Mouse (Mus musculus) limb, embryonic 11.5 days (tissue): ENCODE results near the gene Tlr5. TPM values are rescaled to one million over a fixed set of nuclear protein-coding genes. Genes with fewer than 3 reads are reported as not detected.

Experiments
- ATAC-seq: fragments of 200-750 bp; cut with Nextera tagmentation; 2 replicates; pipeline ENCODE4 v1.8.0; 2017; ENCODE audit warnings: low read depth; ENCODE audit not compliant: insufficient number of reproducible peaks, low FRiP score, low TSS enrichment
- DNase-seq: peaks from one replicate; pipeline ENCODE4 v3.0.0-alpha.2; 2015; ENCODE audit warnings: low spot score
- H3K27ac ChIP-seq: fragments of 300-500 bp; sonication (generic); replicated peaks from 2 replicates; pipeline ENCODE4 v1.5.1; 2014; ENCODE audit warnings: low read depth, mild to moderate bottlenecking, low read length
- H3K27me3 ChIP-seq: fragments of 300-500 bp; sonication (generic); 2 replicates; pipeline ENCODE4 v1.6.1; 2014; ENCODE audit warnings: mild to moderate bottlenecking, low read length, mixed read lengths; ENCODE audit not compliant: control insufficient read depth, insufficient read depth
- H3K36me3 ChIP-seq: fragments of 300-500 bp; sonication (generic); 2 replicates; pipeline ENCODE4 v1.6.1; 2014; ENCODE audit warnings: mild to moderate bottlenecking, low read length, moderate library complexity, mixed read lengths; ENCODE audit not compliant: control insufficient read depth, insufficient read depth
- H3K4me1 ChIP-seq: fragments of 300-500 bp; sonication (generic); 2 replicates; pipeline ENCODE4 v1.6.1; 2014; ENCODE audit warnings: low read length, mixed read lengths; ENCODE audit not compliant: control insufficient read depth, insufficient read depth
- H3K4me2 ChIP-seq: fragments of 300-500 bp; sonication (generic); 2 replicates; pipeline ENCODE4 v1.6.1; 2014; ENCODE audit warnings: low read depth, mild to moderate bottlenecking, moderate library complexity; ENCODE audit not compliant: severe bottlenecking
- H3K4me3 ChIP-seq: fragments of 300-500 bp; sonication (generic); 2 replicates; pipeline ENCODE4 v1.5.1; 2014; ENCODE audit warnings: low read depth, low read length
- H3K9ac ChIP-seq: fragments of 300-500 bp; sonication (generic); 2 replicates; pipeline ENCODE4 v1.6.1; 2014; ENCODE audit warnings: mild to moderate bottlenecking, low read length
- H3K9me3 ChIP-seq: fragments of 300-500 bp; sonication (generic); 2 replicates; pipeline ENCODE4 v1.6.1; 2016; ENCODE audit warnings: low read length; ENCODE audit not compliant: control insufficient read depth
- WGBS: fragments of 180-500 bp; shearing (Covaris S2); extraction: QIAGEN DNeasy Blood & Tissue Kit; methylation state at CpG from one replicate; pipeline ENCODE4 v1.1.7; 2014; 5-methylcytosine and 5-hydroxymethylcytosine counted together
- polyA plus RNA-seq: library from polyadenylated mRNA; unstranded; fragments of >200 nt; fragmentation: Nextera tagmentation; extraction: Ambion mirVana; gene quantifications from 2 replicates; pipeline ENCODE4 v1.2.1, GENCODE M21; 2014

The Tlr5 gene
- polyA plus RNA-seq, 1 experiment from 2014 or later = 0.92 TPM

DNA sequence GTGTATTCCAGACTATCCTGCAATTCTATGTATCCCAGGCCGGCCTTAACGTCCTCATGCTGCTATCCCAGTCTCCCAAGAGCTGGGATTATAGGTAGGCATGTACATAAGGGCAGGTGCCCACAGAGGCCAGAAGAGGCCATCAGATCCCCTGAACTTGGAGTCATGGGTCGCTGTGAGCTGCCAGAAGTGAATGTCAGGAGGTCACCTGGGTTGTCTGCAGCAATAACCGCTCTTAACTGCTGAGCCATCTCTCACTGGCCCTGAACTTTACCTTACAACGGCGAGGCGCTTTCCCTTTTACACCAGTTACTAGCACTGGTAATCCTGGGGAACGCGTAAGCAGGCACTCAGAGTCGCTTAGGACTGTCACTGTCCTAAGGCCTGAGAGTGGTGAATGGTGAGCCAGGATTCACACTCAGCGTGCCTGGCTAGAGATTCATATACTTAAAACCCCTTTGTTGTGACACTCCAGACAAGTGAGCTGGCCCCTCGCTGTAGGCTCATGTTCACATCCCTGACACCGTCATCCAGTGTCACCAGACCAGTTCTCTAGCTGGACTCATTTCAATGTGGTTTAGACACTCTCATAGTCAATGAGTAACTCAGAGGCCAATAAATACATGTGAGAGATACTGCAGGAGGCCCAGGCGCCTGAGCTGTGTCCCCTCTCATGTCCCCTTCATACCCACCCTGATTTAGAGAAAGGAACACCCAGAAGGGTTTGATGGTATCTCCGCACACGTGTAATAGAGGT lies 2.6 kb downstream of the Tlr5 start:
- no peak overlapping the region for H3K4me3 ChIP-seq
- no peak overlapping the region for H3K4me2 ChIP-seq
- no peaks in the 10 kb centered on the region for H3K9me3 ChIP-seq
- DNase-seq = no peak
- H3K9ac ChIP-seq = no peak overlapping the region
- no peaks in the 10 kb centered on the region for H3K4me1 ChIP-seq
- no peaks in the 10 kb centered on the region for H3K36me3 ChIP-seq
- 86% methylated on average over 16 of the region's 16 CpGs for WGBS
- no peak for ATAC-seq
- H3K27ac ChIP-seq = no peak overlapping the region
- H3K27me3 ChIP-seq = no peaks in the 10 kb centered on the region

DNA sequence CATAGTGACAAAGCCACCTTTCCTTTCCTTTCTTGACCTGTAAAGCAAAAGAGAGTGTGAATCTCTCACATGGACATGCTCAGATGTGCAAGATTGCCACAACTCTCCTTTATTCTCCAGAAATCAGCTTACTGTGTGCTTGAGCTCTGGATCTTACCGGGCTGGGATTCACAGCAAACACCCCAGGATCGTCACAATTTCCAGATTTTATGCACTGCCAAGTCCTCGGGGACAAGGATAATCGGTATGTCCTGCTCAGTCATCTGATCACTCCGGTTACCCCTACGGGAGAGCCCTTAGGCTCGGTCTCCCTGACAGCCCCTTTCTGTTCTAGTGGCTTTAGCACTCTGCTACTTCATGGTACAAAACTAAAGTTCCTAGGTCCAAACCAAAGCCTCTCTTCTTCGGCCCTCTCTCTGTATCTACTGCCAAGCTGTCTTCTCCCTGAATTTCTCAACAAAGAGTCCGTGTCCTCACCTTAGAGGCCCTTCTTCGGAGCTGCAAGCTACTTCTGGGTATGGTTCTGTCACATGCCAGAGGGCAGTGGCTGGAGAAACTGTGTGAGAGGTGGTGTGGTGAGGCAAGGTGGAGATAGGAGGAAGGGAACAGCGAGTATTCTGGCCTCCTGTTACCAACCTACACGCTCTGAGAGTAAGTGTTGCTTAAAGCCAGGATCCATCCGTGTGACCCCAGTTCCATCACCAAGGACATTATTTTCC lies 3.4 kb downstream of the Tlr5 start:
- Histone ChIP-seq H3K4me2 (no peak overlapping the region), H3K4me1 (no peaks in the 10 kb centered on the region), H3K9ac (no peak overlapping the region), H3K36me3 (no peaks in the 10 kb centered on the region), H3K4me3 (no peak overlapping the region), H3K27me3 (no peaks in the 10 kb centered on the region), H3K9me3 (no peaks in the 10 kb centered on the region), H3K27ac (no peak overlapping the region)
- no peak for DNase-seq
- ATAC-seq = no peak
- WGBS = 83% methylated on average over 13 of the region's 13 CpGs

DNA sequence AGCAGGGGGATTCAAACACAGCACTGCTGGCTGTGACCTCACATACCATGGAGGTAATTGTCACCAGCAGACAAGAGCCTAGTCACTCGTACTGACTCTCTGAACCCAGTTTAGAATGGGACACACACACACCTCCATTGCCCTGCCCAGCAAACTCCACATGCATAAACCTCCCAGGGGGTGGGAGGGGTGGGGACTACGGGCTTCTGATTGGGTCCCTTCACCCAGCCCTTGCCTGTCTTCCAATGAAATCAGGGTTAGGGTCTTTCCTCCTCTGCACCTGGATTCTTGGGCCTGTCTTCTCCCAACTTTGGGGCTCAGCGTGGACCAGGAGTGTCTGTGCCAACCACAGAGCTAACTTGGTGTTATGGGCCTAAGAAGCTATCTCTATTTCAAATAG lies 4.2 kb downstream of the Tlr5 start:
- ATAC-seq = no peak
- Histone ChIP-seq H3K27me3 (no peaks in the 10 kb centered on the region), H3K4me3 (0 out of 2 replicates have a peak overlapping the region, but pooled peaks have one; percentile 33), H3K4me1 (no peaks in the 10 kb centered on the region), H3K36me3 (no peaks in the 10 kb centered on the region), H3K9me3 (no peaks in the 10 kb centered on the region), H3K4me2 (peak overlapping the region; percentile 67; the same call in 1 of the 2 replicates), H3K27ac (no peak overlapping the region), H3K9ac (no peak overlapping the region)
- DNase-seq = no peak
- 34% methylated on average over 3 of the region's 3 CpGs for WGBS

DNA sequence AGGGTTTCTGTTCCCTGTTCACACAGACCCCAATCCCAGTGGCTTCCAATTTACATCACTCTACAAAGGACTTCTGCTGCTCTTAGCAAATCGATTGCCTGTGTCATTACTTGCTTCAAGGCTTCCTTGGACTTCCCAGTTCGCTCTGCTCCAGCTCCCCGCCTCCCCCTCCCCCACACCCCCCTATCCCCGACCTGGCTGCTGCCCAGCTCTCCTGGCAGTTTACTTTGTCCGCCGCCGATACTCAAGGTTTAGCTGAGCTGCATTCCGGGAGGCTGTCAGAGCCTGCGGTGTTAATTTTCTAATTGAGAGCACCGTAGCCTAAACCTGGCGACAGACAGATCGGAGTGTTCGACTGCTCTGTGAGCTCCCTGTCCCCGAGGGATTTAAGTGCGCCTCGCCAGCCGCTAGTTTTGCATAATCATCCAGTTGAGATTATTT lies 4.7 kb downstream of the Tlr5 start:
- WGBS = under 1% methylated on average over 17 of the region's 17 CpGs
- no peaks in the 10 kb centered on the region for H3K36me3 ChIP-seq
- no peaks in the 10 kb centered on the region for H3K9me3 ChIP-seq
- no peak for ATAC-seq
- H3K4me1 ChIP-seq = no peaks in the 10 kb centered on the region
- peak overlapping the region; percentile 32; the same call in 1 of the 2 replicates for H3K9ac ChIP-seq
- peak; percentile 58 for DNase-seq
- no peaks in the 10 kb centered on the region for H3K27me3 ChIP-seq
- H3K4me2 ChIP-seq = peak overlapping the region; percentile 67
- no peak overlapping the region for H3K27ac ChIP-seq
- peak overlapping the region; percentile 33 for H3K4me3 ChIP-seq

DNA sequence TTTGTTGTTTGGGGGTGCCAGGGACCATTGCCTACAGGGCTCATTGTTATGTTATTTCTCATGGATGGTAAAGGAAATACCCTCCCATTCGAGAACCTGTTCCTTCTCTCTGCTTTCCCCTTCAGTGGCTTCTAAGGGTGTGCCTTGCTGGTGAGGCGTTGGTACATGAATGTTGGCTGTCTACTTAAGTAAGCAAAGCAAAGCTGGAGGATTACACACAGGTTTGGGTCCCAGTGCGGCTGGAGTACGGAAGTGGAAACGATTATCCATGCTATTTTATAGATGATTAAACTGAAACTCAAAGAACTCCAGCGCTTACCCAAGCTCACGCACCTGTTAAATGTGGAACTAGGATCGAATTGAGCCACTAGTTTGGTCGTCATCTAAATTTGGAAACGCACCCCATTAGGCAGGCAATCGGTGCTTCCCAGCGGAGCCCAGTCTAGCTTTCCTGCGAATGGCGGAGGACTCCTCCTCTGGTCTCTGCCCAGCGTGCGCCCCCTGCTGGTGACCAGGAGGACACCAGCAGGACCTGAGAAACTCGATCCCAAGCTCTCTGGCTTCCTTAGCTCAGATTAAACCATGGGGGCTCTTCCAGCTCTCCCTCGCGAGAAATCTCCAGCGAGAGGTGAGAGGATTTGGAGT lies 5.3 kb downstream of the Tlr5 start:
- H3K27me3 ChIP-seq = no peaks in the 10 kb centered on the region
- peak overlapping the region; percentile 32; the same call in 1 of the 2 replicates for H3K9ac ChIP-seq
- DNase-seq = peak; percentile 92
- WGBS = under 1% methylated on average over 20 of the region's 20 CpGs
- no peaks in the 10 kb centered on the region for H3K9me3 ChIP-seq
- peak overlapping the region; percentile 33 for H3K4me3 ChIP-seq
- no peaks in the 10 kb centered on the region for H3K36me3 ChIP-seq
- no peak overlapping the region for H3K27ac ChIP-seq
- ATAC-seq = peak; percentile 78
- H3K4me2 ChIP-seq = peak overlapping the region; percentile 67
- no peaks in the 10 kb centered on the region for H3K4me1 ChIP-seq

DNA sequence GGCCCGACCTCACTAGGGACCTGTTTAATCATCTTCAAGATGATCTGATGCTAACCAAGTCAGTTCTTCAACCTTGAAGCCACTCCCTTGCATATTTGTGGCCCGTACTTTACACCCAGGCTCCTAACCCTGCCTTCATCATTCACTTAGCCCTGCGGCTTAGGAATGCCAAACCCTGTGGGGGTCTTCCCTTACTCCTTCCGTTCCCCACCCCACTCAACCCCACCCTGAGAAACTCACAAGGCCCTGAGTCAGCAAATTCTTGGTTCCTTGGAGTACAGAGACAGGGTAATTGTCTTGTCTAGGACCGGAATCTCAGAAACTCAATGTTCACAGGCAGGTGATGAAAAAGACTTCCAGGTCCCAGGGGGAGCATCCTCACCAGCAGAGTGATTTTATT lies 6.5 kb downstream of the Tlr5 start:
- WGBS = 73% methylated on average over 5 of the region's 5 CpGs
- no peak overlapping the region for H3K4me3 ChIP-seq
- no peak overlapping the region for H3K27ac ChIP-seq
- no peak overlapping the region for H3K4me2 ChIP-seq
- DNase-seq (no peak), ATAC-seq (no peak)
- no peaks in the 10 kb centered on the region for H3K27me3 ChIP-seq
- H3K9ac ChIP-seq = no peak overlapping the region
- no peaks in the 10 kb centered on the region for H3K36me3 ChIP-seq
- no peaks in the 10 kb centered on the region for H3K4me1 ChIP-seq
- H3K9me3 ChIP-seq = no peaks in the 10 kb centered on the region

DNA sequence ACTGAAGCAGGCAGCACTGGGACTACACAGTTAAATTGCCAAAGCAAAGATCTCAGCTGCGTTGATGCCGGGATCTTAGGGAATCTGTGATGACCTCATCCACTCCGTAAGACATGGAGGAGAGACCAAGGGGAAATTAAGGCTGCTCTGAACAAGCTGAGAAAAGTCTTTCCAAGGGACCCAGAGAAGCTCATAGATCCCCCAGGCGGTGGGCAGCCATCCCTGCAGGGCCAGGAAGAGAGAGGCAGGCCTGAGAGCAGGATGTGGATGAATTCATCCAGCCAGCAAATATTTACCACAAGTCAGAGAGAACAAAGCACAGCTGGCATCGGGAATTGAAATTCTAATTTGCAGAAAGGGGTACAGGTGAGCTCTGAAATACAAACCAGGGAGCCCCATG lies 8.7 kb downstream of the Tlr5 start:
- Histone ChIP-seq H3K9me3 (no peaks in the 10 kb centered on the region), H3K9ac (no peak overlapping the region), H3K4me3 (no peak overlapping the region), H3K27ac (no peak overlapping the region), H3K4me1 (no peaks in the 10 kb centered on the region), H3K27me3 (no peaks in the 10 kb centered on the region), H3K4me2 (no peak overlapping the region), H3K36me3 (no peaks in the 10 kb centered on the region)
- WGBS = 67% methylated on average over 5 of the region's 5 CpGs
- ATAC-seq (no peak), DNase-seq (no peak)

DNA sequence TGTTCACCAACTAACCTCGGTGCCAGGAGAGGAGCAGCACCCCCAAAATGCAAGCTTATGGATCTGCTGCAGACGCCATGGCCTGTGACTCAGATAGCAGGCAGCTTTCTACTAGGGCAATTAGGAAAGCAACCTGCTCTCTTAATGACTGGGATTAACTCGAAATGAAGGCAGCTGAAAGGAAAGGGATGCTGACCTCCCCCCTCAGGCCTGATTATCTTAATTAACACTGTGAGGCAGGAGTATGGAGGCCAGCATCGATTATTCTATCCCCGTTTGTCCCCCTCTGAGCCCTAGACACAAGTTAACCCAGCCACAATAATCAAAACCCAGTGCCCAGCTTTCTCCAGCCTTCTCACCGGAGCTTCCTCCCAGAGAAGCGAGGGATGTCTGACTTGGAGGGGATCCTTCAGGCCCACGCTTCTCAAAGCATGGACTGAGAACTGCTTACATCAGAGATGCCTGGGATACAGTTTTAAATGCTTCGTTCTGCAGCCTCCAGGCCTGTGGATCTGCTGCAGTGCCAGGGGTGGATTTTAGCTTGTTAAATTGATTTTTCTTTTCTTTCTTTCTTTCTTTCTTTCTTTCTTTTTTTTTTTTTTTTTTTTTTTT lies 10.4 kb downstream of the Tlr5 start:
- Histone ChIP-seq H3K27me3 (no peaks in the 10 kb centered on the region), H3K9ac (no peak overlapping the region), H3K4me3 (no peak overlapping the region), H3K9me3 (no peaks in the 10 kb centered on the region), H3K27ac (no peak overlapping the region), H3K4me1 (no peaks in the 10 kb centered on the region), H3K36me3 (no peaks in the 10 kb centered on the region), H3K4me2 (no peak overlapping the region)
- ATAC-seq = no peak
- WGBS = 49% methylated on average over 9 of the region's 9 CpGs
- DNase-seq = no peak
